Mouse (Mus musculus) T-helper 1 cell (primary cell): ENCODE data around the gene Ddx20.

ENCODE experiments used
- in situ Hi-C: fragments of 300-600 bp; cut with MboI, MseI; formaldehyde crosslinking; loops from one replicate; pipeline ENCODE4 v1.15.1; 2025; ENCODE audit warnings: high pct_unique_total_duplicates

The Ddx20 gene

DNA sequence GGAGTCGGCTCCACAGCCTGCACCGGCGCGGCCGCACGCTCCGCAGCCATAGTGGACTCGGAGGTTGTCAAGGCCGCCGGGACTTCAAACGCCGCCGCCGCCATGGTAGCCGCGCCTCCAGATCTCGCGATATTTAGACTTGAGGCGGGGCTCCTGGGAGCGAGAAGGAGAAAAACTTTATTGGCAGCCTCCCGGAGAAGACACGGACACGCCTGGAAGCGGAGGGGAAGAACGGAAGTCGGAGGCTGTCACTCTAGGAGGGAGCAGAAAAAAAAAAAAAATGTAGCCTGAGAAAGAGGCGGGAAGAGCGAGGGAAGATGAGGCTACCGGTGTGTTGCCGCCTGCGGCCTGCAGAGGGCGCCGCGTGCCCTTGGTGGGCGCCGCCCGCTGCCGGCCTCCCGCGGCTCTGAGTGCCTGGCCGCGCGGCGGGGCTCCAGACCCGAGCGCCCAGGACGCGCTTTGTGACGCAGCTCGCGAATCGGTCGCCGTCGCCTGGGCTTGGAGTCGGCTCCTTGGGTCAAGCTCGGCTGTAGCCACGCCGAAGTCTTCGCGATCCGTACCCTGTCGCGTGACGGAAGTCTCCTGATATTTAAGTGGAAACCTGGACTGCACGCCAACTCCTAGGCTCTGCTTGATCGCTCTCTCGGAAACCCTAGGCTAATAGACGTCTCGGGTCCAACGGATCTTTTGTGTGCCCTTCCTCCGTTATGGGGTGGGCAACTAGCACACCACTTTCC, at the start of gene Ddx20:
TSS of gene Ddx20 (minus strand) at position 251 of the 737 bp plus-strand sequence.
- in situ Hi-C loops = loop anchor here (5.0 kb wide), 2 partner anchors 35 to 270 kb away; partner anchors contain the start of gene Wdr77

DNA sequence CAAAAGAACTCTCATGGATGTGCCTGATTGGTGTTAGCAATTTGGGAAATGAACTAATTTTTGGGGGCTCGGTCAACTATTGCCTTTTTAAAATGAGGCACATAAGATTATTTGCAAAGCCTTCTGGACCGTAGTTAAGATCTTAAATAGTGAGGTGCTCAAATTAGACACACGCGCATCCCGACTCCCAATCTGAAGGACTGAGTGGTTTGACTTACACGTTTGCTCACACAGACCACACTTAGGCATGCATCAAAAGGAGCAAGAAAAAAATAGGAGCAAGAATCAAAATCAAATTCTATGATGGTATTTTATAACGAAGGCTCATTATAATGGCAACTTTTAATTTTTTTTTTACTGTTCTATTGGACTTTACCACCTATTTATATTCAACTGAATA, 49.7 kb upstream of the Ddx20 start:
- in situ Hi-C loops = no loop called here

DNA sequence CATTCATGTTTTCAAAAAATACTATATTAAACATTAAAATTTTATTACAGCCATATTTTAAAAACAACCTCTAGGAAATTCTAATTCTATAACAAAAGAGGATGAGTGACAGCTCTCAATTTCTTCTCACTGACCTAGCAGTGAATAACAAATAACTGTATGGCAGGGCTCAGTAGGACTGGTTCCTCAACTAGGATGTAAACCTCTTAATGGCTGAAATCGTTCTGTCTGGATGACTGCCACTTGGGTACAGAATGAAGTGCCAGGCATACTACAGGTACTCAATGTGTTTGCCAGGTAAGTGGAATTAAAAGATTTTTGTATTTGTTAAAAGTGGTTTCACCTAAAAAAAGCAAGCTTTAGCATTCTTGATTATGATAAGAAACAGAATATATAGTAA, 48.8 kb upstream of the Ddx20 start:
- in situ Hi-C loops = no loop called here

DNA sequence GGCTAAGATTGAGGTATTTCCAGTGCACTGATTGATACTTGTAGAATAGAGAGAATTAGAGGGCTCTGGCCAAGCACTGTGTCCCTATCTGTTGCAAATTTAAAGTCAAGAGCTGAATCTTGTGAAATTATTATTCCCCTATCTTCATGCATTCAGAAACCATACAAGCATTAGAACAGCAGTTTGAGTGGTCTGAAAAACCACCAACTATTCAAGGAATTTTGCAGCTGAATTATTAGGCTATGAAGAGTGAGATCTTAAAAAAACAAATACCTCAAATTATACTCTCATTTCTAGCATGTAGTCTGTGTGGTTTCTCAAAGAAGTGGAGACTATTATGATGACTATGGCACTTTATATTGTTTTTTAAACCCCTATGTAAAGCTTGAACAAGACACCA, 47.9 kb upstream of the Ddx20 start:
- in situ Hi-C loops = no loop called here

DNA sequence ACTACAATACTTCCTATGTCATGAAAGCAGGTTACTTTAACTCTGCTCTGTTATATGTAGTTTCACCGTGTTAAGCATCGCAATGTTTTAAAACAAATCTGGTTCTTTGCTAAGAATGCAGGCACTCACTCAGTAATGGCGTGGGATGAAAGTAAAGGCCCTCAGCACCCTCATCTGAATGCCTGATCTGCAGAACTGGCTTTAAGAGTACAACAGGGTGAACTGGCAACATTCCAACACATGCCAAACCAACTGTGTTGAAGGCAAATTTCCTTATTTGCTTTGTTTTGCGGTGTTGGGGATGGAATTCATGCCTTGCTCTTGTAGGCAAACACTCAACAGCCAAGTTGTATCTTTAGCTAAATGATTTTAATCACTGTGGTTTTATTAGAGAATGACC, 46.2 kb upstream of the Ddx20 start:
- in situ Hi-C loops = no loop called here

DNA sequence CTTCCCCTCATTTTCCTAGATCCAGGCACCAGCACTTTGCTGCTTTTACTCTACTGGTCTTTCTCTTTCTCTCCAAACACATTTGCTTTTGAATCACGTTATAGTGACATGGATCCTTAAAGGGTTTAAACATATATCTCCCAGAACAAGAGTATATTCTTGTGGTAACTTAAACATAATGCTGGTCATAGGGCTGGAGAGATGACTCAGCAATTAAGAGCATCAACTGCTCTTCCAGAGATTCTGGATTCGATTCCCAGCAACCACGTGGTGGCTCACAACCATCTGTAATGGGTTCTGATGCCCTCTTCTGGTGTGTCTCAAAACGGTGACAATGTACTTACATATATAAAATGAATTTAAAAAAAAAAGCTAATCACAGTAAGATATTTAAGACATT, 45.0 kb upstream of the Ddx20 start:
- in situ Hi-C loops = no loop called here

DNA sequence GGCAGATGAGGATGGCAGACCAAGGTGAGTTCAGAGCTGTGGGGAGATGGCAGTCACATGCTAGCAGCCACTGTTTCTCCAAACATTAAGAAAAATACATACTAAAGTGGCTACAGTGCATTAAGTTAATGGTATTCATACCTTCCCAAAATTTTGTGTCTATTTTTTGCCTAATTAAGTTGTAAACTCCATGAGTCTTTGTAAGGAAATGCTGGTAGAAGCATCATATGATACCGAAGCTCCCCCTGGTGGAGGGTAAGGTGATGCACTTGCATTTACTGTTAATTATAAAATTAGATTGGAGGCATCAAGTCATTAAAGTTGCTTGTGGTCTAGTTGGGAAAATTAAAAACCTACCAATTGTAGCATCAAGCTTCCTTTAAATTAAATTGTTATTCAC, 38.7 kb upstream of the Ddx20 start:
- in situ Hi-C loops = no loop called here

DNA sequence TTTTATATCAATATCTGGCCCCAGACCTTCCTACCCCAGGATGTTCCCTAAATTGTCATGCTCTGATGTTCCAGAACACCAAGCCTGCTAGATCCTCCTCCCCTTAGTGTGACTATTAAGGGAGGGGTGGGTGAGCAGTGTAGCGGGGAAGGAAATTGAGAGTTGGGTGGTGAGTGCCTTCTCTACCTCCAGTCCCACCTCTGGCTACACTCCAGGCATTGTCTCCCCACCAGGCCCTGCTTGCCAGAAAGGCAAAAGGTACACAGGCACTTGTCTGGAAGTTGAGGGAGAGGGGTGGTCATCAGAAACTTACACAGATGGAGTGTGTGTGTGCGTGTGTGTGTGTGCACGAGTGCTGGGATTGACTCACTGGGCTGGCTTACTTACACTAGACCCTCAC, 35.1 kb upstream of the Ddx20 start:
- in situ Hi-C loops = loop anchor here (5.0 kb wide), 1 partner anchor 35 kb away; the partner anchor contains the start of gene Ddx20

DNA sequence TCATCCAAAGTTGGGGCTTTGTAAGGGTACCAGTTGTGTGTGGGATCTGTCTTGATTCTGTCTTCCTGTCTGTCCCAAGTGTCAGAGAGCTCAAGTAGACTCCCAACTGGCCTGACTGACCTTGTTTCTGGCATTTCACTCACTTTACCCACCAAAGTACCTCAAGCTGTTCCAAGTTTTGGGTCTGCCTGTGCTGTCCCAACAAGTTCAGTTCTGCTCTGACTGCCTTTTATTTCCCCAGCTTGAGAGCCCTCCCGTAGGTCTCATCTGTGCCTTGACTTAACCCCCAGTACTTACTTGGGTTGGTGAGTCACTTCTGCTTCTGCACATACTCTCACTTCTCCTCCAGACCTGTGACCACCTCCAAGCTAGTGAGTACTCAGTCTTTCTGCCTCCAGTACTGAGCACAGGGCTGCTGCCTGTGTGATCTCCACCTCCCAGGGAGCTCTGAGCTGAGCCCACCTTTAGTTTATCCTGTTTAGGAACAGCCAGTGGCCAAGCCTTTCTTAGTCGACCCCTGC, 34.4 kb upstream of the Ddx20 start:
- in situ Hi-C loops = loop anchor here (5.0 kb wide), 1 partner anchor 34 kb away; the partner anchor contains the start of gene Ddx20

DNA sequence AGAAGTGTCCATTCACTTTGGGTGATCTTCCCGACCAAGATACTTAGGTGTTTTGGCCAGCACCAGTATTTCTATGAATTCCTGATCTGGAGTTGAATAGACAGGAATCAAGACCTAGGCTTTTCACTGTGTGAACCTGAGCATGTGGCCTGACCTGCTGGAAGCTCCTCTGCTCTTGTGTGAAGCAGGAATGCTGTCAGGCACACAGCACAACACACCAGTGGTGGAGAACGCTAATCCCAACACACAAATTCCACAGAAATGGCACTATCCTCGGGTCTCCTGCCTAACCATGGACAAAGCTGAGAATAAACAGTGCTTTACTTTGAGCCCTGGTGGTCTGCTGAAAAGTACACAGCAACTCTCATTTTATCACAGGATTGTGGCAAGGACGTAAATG, 33.1 kb upstream of the Ddx20 start:
- in situ Hi-C loops = loop anchor here (5.0 kb wide), 1 partner anchor 33 kb away; the partner anchor contains the start of gene Ddx20

DNA sequence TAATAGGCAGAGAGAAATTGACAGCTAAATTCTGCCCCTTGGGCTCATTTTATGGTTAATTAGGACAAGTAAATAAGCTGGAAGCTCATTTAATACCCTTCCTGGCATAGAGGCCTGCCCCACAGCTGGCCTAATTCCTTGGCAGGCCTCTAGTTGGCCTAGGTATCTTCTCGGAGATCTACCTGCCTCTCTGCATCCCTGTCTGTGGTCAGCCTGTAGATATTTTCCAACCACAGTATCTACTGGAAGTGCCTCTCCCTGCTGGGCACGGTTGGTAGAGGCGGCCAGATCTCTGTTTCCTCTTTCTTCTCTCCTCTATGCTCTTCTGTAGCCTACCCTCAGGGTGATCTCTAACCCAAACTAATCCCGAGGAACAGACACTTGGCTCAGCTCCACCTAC, 32.6 kb upstream of the Ddx20 start:
- in situ Hi-C loops = loop anchor here (5.0 kb wide), 1 partner anchor 33 kb away; the partner anchor contains the start of gene Ddx20

DNA sequence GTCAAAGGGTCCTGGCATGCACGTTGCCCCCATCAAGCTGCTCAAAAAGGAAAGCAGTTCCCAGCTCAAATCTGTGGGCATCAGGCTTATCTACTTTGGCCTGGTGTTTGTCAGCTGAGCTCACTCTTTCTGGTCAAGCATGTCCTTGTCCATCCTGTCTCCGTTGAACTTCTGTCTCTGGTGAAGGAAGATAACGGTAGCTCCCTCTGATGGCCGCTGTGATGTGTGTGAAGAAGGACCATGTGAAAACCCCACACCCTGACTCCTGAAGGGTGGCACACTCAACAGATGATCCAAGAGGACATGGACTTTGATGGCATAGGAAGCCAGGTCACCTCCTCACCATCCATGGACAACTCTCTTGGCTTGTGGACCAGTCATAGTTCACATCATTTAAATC, 31.4 kb upstream of the Ddx20 start:
- in situ Hi-C loops = no loop called here

DNA sequence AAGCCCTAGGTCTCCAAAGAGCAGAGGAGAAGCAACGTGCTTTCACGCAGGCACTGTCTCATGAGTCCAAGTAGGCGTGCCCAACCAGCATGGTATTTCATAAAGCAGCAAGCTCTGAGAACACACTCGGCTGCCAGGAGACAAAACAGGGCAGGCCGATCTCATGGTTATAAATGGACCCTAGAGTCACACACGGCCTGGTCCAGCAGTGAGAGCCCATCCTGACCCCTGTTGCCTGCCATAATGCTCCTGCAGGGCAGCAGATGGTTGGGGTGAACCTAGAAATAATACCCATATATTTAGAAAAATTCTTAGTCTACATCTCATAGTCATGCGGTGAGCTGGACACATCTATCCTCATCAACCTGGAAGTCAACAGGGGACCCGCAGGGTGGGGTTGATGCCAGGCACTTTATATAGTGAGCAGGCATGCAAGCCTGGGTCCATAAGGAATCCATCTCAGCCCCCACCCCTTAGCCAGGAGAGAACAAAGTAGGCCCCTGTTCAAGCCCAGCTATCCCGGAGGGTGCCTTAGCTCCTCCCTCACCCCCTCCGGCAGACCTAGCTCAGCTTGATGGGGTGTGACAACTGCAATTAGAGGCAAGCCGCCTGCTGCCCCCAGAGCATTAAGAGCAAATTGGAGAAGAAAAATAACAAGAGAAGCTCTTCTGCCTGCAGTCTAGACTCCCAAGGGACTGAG, 30.6 kb upstream of the Ddx20 start:
- in situ Hi-C loops = no loop called here

DNA sequence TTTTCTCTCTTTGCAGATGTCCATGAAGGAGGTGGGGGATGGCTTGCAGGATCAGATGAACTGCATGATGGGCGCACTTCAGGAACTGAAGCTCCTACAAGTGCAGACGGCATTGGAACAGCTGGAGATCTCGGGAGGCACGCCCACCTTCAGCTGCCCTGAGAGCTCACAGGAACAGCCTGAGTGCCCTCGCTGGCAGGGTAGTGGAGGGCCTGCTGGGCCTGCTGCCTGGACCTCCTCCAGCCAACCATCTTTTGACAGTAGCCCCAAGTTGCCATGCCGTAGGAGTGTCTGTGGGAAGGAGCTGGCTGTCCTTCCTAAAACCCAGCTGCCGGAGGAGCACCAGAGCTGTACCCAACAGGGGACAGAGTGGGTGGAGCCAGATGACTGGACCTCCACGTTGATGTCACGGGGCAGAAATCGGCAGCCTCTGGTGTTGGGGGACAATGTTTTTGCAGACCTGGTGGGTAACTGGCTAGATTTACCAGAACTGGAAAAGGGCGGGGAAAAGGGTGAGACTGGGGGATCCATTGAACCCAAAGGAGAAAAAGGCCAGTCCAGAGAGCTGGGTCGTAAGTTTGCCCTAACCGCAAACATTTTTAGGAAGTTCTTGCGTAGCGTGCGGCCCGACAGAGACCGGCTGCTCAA, 29.1 kb upstream of the Ddx20 start:
- in situ Hi-C loops = no loop called here

DNA sequence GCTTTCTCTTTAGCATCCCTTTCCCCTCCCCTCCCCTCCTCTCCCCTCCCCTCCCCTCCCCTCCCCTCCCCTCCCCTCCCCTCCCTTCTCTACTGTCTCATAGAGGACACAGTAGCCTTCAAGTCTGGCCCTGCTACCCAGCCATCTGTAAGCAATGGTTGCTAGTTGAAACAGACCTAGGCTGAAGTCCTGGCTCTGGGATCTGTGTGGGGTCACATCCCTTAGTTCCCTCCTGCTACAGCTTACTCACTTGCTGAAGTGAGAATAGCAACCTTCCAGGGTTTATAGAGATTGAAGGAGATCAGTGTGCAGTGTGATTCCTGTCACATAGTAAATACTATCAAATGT, 27.4 kb upstream of the Ddx20 start:
- in situ Hi-C loops = no loop called here

DNA sequence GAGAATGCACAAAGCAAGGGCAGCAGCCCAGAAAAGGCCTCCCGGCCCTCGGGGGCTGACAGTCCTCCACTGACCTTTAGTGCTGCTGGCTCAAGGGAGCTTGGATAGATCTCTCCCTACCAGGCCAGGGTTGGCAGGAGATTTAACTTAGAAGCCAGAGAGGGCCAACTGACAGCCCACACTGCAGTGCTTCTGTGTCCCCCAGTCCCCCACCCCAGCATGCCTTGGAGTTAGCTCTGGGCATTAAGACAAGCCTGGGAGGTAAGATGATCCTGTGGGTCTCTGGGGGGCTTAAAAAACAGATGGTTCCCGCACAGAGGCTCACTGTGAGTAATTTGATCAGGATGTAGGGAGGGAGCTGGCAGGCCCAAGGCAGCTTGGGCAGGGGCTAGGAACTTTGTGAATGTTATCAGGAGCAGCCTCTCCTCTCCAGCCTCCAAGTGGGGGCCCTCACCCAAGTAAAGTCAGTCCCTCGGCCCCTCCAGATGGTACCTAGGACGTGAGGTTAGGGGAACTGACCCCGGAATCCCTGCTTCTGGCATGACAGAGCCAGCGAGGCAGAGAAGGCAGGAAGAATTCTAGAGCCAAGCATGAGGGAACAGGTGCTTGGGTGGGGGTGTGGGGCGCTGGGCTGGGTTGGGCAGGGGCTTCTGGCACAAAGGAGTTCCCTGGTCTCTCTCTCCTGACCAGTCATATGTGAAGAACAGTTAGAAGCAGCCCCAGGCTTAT, 26.9 kb upstream of the Ddx20 start:
- in situ Hi-C loops = no loop called here

DNA sequence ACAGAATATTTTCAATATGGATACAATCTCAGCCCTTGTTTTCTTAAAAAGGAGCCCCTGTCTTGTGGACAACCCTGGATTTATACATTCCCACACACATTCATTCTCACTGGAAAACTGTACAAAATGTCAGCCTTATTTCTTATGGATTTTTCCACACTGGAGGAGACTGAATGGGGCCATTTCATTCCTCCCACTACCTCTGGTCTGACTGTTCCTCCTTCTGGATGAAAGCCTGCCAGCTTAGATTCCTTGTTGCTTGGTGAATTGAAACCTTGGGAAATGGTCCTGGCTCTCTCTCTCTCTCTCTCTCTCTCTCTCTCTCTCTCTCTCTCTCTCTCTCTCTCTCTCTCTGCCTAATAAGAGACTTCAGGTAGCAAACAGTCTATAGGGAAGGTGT, 25.5 kb upstream of the Ddx20 start:
- in situ Hi-C loops = no loop called here

DNA sequence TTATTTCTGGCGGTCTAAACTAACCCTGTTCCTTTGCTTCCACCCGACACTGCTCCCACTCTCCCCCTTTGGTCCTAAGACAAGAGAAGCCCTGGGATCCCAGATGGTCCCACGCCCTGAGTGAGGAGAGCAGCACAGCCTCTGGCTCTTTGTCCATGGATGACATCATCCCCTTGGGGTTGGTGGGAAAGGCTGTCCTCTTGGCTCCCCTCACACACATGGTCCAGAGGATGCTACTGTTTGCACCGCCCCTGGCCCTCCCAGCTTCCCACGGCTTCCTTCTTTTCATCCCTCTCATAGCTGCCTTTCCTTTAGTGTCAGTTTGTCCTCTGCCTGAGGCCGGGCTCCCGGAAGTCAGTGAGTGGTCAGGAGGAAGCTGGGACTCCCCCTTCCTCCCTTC, 24.4 kb upstream of the Ddx20 start:
- in situ Hi-C loops = no loop called here

DNA sequence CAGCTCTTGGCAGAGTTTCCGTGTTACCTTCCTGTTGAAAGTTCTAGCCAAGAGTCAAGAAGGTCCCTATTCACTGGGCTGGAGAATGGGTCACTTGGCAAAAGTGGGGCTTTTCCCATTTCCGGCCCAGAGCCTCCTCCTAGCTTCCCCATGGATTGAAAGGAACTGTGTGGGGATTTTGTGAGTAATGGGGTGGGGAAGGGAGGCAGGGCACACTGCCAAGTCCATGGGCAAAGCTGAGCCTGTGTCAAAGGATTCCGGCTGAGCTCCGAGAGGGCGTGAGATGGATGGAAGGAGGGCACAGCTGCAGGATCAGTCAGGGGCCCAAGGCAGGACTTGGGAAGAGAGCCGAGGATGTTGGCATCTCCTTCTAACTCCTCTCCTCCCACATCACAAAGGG, 22.9 kb upstream of the Ddx20 start:
- in situ Hi-C loops = no loop called here

DNA sequence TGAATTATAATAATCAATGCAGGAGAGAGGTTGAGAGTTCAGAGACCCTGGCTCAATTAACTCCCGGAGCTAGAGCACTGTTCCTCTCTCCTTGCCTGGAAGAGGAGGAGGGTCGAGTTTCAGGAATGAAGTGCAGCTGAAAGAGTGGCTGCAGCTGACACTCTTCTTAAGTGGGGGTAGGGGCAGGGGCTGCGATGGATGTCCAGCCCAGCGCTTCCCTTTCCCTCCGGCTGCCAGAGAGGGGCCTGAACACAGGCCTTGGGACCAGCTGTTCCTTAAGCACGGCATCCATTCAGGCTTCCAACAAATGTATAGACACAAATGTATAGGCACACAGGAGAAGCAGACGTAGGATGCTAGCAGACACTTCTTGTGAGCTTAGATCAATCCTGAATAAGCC, 20.2 kb upstream of the Ddx20 start:
- in situ Hi-C loops = no loop called here

DNA sequence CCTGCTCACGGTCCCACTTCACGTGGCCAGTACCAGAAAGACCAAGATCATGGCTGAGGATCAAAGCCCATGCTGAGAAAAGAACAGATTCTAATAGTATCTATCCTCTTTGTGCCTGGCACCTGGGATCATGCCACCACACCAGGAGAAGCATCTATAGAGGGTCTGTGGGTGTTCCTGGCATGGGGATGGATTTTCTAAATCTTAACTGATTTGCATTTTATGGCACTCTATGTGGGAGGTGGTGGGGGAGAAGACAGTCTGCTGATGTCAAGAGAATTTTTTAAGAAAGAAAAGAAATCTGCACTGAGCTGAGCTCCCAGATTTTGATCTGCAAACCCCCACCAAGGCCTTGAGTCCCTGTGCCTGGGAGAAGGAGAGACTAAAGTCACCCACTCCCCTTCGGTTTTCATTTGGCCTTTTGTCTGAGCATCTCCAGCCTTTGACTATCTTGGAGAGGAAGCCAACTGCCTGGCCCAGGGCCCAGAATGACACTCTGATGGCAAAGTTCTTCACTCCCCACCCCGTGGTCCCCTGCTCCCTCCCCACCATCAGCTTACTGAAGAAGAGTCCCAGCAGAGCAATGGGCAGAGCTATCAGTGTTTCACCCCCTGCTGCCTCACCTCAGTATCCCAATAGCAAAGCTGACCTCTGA, 19.1 kb upstream of the Ddx20 start:
- in situ Hi-C loops = no loop called here
